Mouse (Mus musculus) ES-E14 (cell line): ENCODE results near the gene Msrb3.

Experiments
- HCFC1 ChIP-seq: IDR thresholded peaks from 2 replicates; pipeline ENCODE4 v1.6.1; 2012; ENCODE audit warnings: low read length, inconsistent platforms, borderline replicate concordance; ENCODE audit not compliant: insufficient read depth
- MAFK ChIP-seq: IDR thresholded peaks from 2 replicates; pipeline ENCODE4 v1.6.1; 2014; ENCODE audit warnings: mild to moderate bottlenecking, low read depth, low read length, inconsistent platforms; ENCODE audit not compliant: insufficient read depth
- ZC3H11A ChIP-seq: IDR thresholded peaks from 2 replicates; pipeline ENCODE4 v1.6.1; 2012; ENCODE audit warnings: low read depth, mild to moderate bottlenecking, inconsistent platforms, low read length, borderline replicate concordance

DNA sequence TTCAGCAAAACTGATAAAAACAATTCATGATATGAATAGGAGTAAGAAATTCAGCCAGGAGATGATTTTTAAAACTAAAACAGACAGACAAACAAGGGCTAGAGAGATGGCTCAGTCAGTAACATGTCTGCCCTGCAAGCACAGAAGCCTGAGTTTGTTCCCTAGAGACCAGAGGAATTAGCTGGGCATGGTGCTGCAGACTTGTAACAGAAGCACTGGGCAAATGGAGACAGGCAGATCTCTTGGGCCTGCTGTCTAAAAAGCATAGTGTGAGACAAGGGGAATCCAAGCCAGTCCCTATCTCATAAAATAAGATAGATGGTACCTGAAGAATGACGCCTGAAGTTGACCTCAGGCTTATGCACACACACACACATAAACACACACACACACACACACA is 64.4 kb downstream of the Msrb3 start:
- no peak for TF ChIP-seq MAFK
- TF ChIP-seq HCFC1, result no peak
- TF ChIP-seq ZC3H11A, result no peak
